Mouse (Mus musculus): Measurements from ENCODE around the gene Cox6b2. TPM values are rescaled to one million over a fixed set of nuclear protein-coding genes. Genes with fewer than 3 reads are reported as not detected.

Gene Cox6b2
- total RNA-seq, 2 experiments from 2014 or later: 24.8 to 29.5 TPM

DNA sequence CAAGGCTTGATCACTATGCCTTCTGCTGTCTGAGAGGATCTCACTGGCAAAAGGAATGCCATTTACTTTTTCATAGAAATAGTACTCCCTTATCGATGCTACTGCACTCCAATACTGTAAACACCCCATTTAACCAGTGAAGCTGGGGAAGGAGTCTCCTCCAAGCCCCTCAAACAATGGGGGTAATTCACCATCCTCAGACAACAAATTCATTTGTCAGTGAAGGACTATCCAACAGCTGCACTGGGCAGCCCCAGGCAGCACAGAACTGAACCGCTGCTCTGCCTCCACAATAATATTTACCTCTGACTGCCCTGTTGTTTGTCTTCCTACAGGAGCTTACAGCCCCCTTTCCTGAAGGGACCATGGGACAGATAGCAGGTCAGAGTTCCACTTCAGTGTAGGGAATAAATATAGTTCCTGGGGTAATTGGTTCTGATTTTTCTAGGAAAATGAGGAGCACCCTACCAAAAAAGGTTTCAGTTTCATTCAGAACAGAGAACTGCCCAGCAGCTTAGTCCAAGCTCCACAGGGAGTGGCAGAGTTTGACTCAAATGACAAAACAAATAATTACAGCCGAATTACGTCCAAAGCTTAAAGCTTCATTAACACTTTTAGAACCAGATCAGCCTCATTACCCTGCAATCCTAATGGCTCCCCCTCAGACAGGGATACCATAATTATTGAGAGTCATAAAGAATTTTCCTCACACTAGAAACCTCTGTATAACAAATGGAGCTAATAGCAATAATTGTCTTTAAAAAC lies 12.2 kb upstream of the Cox6b2 start:
- no peak for ATAC-seq (ENCODE audit: poor library complexity, severe bottlenecking)

DNA sequence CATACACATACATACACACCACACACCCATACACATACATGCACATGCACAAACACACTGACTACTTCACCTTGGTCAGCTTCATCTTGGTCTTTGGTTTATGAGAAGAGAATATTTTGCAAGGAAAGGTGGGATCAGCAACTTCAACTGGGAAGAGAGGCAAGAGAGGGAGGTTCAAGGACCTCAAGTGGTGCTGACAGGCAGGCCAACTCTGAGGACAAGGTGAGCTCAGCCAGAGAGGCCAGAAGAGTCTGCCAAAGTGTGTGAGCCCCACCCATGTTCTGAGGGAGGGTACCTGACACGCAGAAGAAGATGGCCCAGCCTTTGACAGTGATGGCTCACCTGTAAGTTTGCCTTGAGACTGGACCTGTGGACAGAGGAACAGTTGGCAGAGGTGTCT lies 6.8 kb upstream of the Cox6b2 start:
- no peak for ATAC-seq (ENCODE audit: poor library complexity, severe bottlenecking)

DNA sequence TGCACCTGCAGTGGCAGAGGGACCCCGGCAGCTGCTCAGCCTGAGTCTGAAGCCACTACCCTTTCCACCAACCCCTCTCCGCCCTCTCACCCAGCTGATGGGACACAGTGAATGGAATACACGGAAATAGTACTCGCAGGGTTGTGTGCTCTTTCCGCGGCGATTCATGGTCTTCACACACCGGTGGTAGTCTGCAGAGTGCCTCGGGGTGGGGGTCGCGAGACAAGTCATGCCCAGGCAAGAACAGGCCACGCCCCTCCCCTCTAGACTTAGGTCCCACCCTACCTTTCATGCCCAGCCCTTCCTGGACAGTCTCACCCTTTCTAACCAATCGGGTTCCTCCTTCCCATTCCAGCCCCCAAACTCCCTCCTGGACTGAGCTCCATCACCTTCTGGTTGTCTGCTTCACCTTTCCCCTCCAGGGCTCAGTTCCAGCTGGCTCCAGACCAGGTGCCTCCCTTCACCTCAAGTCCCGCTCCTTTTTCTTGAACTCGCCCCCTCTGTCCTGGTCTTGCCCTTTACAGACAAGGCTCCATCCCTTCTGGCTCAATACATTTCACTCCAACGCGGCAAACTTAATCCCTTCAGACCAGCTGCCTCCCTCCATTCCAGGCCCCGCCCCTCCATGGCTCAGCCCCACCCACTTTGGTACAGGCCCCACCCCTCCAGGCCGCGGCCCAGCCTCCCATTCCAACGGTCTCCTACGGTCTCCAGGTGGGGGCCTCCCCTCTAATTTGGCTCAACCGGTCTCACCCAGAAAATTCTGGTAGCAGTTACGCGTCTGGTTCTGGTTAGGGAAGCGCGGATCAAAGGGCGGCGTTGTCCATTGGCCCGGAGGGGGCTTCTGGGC lies 698 bp downstream of the Cox6b2 start:
- ATAC-seq (ENCODE audit: poor library complexity, severe bottlenecking): peak; percentile 60

DNA sequence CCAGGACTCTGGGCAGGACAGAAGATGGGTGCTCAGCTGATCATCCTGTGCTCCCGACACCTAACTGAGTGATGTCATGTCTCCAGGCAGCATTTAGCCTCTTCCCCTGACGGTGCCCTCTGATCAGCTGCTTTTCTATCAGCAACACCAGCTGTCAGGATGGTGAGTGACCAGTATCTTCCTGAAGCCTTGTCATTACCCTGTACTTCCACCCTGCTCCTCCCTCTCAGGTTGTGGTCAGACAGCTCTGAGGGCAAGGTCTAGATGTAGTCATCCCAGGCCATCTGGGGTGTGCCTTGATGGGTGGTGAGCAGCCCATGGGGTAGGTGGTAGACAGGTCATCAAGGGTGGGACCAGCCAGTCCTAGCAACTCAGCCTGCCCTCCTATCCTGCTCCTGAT lies 3.7 kb downstream of the Cox6b2 start:
- ATAC-seq (ENCODE audit: poor library complexity, severe bottlenecking): no peak

GRCm38 (mm10) chr7:4748321-4748720 lies 4.6 kb downstream of the Cox6b2 start:
- ATAC-seq (ENCODE audit: poor library complexity, severe bottlenecking): no peak

GRCm38 (mm10) chr7:4747156-4747899 lies 5.6 kb downstream of the Cox6b2 start:
- no peak for ATAC-seq (ENCODE audit: poor library complexity, severe bottlenecking)

DNA sequence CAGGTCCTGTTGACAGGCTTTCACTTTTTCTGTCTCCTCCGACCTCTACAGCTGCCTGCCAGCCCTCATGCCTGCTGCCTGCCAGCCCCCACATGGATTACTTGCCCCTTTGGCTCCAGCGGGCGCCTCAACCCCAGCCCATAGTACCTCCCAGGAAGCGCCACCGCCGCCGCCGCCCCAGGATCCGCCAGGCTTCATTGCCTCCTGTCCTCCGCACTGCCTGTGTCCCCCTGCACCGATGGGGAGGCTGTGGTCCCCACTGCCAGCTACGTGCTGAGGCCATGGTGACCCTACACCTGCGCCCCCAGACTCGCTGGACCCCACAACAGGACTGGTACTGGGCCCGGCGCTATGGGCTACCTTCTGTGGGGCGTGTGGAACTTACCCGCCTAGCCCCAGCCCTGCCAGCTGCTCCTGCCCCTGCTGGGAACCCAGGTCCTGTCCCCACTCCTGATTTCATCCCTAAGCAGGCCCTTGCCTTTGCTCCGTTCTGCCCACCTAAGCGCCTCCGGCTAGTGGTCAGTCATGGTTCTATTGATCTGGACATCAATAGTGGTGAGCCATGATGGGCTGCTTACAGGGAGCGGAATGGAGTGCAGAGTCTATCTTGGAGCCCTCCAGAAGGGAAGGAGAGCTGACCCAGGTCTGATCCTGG lies 6.4 kb downstream of the Cox6b2 start:
- ATAC-seq (ENCODE audit: poor library complexity, severe bottlenecking): no peak

GRCm38 (mm10) chr7:4744886-4745285 lies 8.0 kb downstream of the Cox6b2 start:
- no peak for ATAC-seq (ENCODE audit: poor library complexity, severe bottlenecking)

DNA sequence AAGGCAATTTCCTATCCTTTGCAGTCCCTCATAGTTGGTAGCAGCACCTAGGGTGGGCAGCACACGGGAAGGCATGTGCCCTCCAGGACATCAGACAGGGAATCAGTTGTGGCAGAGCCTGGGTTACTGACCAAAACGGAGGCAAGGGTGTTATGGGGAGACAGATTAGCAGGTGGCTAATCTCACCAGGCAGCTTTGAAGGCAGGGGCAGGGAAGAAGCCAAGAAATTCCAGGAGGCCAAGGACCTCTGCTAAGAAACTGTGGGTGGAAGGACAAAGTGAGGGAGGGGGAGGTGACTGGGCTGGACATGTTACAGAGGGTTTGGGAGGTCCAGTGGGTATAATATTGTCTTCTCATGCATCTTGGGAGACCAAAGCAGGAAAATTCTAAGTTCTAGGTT lies 9.5 kb downstream of the Cox6b2 start:
- no peak for ATAC-seq (ENCODE audit: poor library complexity, severe bottlenecking)

GRCm38 (mm10) chr7:4742482-4742819 lies 10.4 kb downstream of the Cox6b2 start:
- no peak for ATAC-seq (ENCODE audit: poor library complexity, severe bottlenecking)

DNA sequence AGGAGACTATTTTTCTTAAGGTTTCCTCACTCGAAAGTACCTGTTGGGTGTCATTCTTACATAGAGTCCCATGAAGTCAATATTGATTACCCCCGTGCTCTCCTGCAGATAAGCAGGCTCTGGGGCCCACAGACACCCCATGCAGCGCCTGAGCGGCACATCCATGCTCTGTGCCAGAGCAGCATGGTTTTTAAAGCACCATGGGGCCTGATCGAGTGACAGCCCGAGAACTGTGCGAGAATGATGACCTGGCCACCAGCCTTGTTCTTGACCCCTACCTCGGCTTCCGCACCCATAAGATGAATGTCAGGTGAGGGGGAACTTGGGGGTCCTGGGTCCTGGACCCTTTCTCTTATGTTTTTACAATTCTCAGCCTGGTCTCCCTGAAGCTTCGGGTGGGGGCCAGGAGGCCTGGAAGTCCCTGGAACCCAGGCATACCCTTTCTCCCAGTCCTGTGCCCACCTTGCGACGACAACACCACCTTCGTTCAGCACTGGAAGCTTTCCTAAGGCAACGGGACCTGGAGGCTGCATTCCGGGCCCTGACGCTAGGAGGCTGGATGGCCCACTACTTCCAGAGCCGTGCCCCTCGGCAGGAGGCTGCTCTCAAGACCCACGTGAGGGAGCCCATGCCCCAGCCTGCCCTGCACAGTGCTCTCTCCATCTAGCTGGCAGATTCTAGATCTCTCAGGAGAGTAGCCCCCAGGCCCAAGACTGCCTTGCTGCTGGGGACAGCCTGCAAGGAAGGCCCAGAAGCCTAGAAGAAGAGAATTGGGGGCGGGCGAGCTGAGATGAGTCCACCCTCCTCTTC lies 11.0 kb downstream of the Cox6b2 start:
- no peak for ATAC-seq (ENCODE audit: poor library complexity, severe bottlenecking)

- ATAC-seq (ENCODE audit: poor library complexity, severe bottlenecking): peak; percentile 42
Measured at GRCm38 (mm10) chr7:4741151-4741550, 11.7 kb downstream of the Cox6b2 start.

GRCm38 (mm10) chr7:4740309-4740727 lies 12.6 kb downstream of the Cox6b2 start:
- no peak for ATAC-seq (ENCODE audit: poor library complexity, severe bottlenecking)

- peak; percentile 90 for ATAC-seq (ENCODE audit: poor library complexity, severe bottlenecking)
Measured at GRCm38 (mm10) chr7:4739544-4740275, 13.2 kb downstream of the Cox6b2 start, which contains the start of gene Kmt5c. Gene Kmt5c, plus strand, starts transcription at chr7:4740115.

DNA sequence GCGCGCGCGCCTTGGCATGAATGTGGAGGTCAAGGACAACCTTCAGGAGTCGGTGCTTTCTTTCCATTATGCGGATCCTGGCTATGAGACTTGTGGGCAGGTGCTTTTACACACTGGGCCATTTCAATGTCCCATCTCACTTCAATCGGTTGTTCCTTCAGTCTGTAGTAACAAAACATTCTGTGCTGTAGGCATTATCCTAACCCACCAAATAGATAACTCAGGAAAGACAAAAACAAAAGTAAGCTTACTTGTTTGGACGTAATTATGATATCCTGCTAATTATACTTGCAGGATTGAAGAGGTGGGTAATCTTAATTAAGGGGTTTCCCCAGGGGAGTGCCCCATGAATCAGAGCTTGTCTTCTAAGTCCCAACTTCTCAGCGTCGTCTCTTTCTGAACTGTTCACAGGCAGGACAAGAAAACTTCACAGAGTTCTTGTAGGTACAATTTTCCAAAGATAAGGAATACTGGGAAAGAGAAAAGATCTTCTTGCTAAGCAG lies 13.8 kb downstream of the Cox6b2 start:
- ATAC-seq (ENCODE audit: poor library complexity, severe bottlenecking): no peak

- no peak; the same call in 1 of the 2 replicates for ATAC-seq (ENCODE audit: poor library complexity, severe bottlenecking)
Measured at GRCm38 (mm10) chr7:4732968-4733392, 19.9 kb downstream of the Cox6b2 start.

- ATAC-seq (ENCODE audit: poor library complexity, severe bottlenecking): 0 out of 2 replicates have a peak, but pooled peaks have one; percentile 30
Measured at GRCm38 (mm10) chr7:4731090-4731489, 21.8 kb downstream of the Cox6b2 start.

DNA sequence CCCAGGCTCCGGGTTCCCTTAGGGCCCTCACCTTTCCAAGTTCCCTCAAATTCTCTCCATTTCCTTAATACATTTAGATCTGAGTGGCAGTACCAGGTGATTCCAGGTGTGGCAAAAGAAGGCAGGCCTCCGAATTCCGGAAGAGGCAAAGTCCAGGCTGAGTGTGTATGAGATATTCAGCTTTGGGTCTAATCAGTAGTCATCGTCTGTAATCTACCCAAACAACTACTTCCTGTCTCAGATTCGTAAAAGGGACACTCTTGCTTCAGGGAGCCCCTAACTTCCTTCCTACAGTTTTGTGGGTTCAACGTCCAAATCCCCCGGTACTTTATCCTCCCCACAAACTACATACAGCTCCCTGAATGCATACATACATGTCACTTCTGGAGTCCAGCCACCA lies 27.7 kb downstream of the Cox6b2 start, which contains the start of gene Tmem150b:
TSS of gene Tmem150b (minus strand) at position 81 of the 400 bp plus-strand sequence.
- ATAC-seq (ENCODE audit: poor library complexity, severe bottlenecking): 0 out of 2 replicates have a peak, but pooled peaks have one; percentile 20

DNA sequence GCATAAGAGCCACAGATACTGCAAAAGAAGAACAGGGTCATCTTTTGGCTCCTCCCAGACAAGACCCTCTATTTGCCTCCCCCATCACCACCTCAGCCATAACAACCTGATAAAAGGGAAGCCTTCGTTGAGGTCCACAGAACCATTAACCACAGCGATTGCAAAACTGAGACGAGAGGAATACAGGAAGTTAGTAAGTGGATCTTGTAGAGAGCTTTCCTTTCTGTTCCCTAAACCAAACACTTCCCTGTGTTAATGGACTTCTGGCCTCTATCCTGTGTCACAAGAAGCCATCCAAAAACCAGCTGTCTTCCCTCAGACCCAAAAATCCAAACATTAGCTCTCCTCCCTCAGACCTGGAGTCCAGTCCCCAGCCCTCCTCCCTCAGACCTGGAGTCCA lies 28.5 kb downstream of the Cox6b2 start:
- ATAC-seq (ENCODE audit: poor library complexity, severe bottlenecking): peak; percentile 82

All from megakaryocyte, adult 5-6 weeks (primary cell).